Mouse (Mus musculus) kidney, postnatal 4 days (tissue): ENCODE measurements around the gene Gm11020.
A peak's percentile ranks its signal among the peaks of the same experiment; 100 is the strongest.
"Not testable (repeated sequence)": the region's sequence is repeated elsewhere in the genome, so short reads cannot be mapped to it uniquely, and the experiment has no call there.

Experiments
- DNase-seq, 2 experiments: peaks; one replicate each; pipeline ENCODE4 v3.0.0; 2021; ENCODE audit warnings: mixed read lengths in 2 of 2

Gm11020 gene

GRCm38 (mm10) chr8:104321267-104321666 lies at the start of gene Gm11020:
Gene Gm11020, plus strand, starts transcription at chr8:104321567.
- DNase-seq, result not testable (repeated sequence)

- DNase-seq, result not testable (repeated sequence)
These were observed 28.3 kb upstream of the Gm11020 start, which contains the start of gene Cmtm2a for GRCm38 (mm10) chr8:104293081-104293480. Gene Cmtm2a, minus strand, starts transcription at chr8:104293181.

- DNase-seq, result no peak
These were observed 27.0 kb upstream of the Gm11020 start for GRCm38 (mm10) chr8:104294396-104294795.

- DNase-seq, result peak in 1 of 2 experiments; percentile 11
These were observed 19.8 kb upstream of the Gm11020 start for GRCm38 (mm10) chr8:104301577-104301976.

GRCm38 (mm10) chr8:104302536-104302935 lies 18.8 kb upstream of the Gm11020 start:
- not testable (repeated sequence) for DNase-seq

GRCm38 (mm10) chr8:104304962-104305361 lies 16.4 kb upstream of the Gm11020 start:
- DNase-seq, result no peak

- not testable (repeated sequence) for DNase-seq
These were observed 13.0 kb upstream of the Gm11020 start for GRCm38 (mm10) chr8:104308341-104308740.

- not testable (repeated sequence) for DNase-seq
These were observed 11.8 kb upstream of the Gm11020 start, which contains the start of the genes Gm45711 and Cmtm1 for GRCm38 (mm10) chr8:104309441-104310155. Gene Gm45711, minus strand, starts transcription at chr8:104310081. Gene Cmtm1, minus strand, starts transcription at chr8:104310145.

GRCm38 (mm10) chr8:104312023-104312422 lies 9.3 kb upstream of the Gm11020 start:
- not testable (repeated sequence) for DNase-seq

GRCm38 (mm10) chr8:104313311-104313710 lies 8.1 kb upstream of the Gm11020 start:
- peak; percentile 28 to 39 for DNase-seq

- DNase-seq, result not testable (repeated sequence)
These were observed 563 bp downstream of the Gm11020 start, which contains the start of gene Cmtm2b for GRCm38 (mm10) chr8:104321930-104322329. Gene Cmtm2b, plus strand, starts transcription at chr8:104322230.

GRCm38 (mm10) chr8:104332665-104333631 lies 11.6 kb downstream of the Gm11020 start:
- no peak for DNase-seq

GRCm38 (mm10) chr8:104333786-104334185 lies 12.4 kb downstream of the Gm11020 start:
- DNase-seq, result no peak

GRCm38 (mm10) chr8:104334196-104334595 lies 12.8 kb downstream of the Gm11020 start:
- no peak for DNase-seq

GRCm38 (mm10) chr8:104336806-104337205 lies 15.4 kb downstream of the Gm11020 start:
- DNase-seq, result no peak

GRCm38 (mm10) chr8:104337890-104338289 lies 16.5 kb downstream of the Gm11020 start:
- DNase-seq, result no peak

- DNase-seq, result peak; percentile 31 to 56
These were observed 18.0 kb downstream of the Gm11020 start, which contains the start of gene Cmtm3 for GRCm38 (mm10) chr8:104339229-104339982. Gene Cmtm3, plus strand, starts transcription at chr8:104339410.

- no peak for DNase-seq
These were observed 18.5 kb downstream of the Gm11020 start for GRCm38 (mm10) chr8:104339983-104340232.

- DNase-seq, result peak; percentile 85 to 91
These were observed 19.1 kb downstream of the Gm11020 start for GRCm38 (mm10) chr8:104340233-104341105.

GRCm38 (mm10) chr8:104341106-104341561 lies 19.8 kb downstream of the Gm11020 start:
- peak; percentile 84 to 89 for DNase-seq

- peak in 1 of 2 experiments; percentile 27 for DNase-seq
These were observed 20.3 kb downstream of the Gm11020 start for GRCm38 (mm10) chr8:104341678-104342077.
